Mouse (Mus musculus) liver, adult 2 months (tissue): ENCODE data around the gene Clec16a. TPM values are rescaled to one million over a fixed set of nuclear protein-coding genes. Genes with fewer than 3 reads are reported as not detected.

Source experiments
- DNase-seq: peaks from one replicate; pipeline ENCODE4 v3.0.0-alpha.2; 2011; ENCODE audit warnings: low read depth, low spot score; ENCODE audit errors: extremely low read depth
- H3K27ac ChIP-seq: fragments of 200-500 bp; replicated peaks from 2 replicates; pipeline ENCODE4 v1.5.1; 2012; ENCODE audit warnings: low read depth, mild to moderate bottlenecking, control low read depth, inconsistent platforms, low read length; ENCODE audit not compliant: insufficient read depth
- H3K27me3 ChIP-seq: fragments of 200-500 bp; 2 replicates; pipeline ENCODE4 v1.6.1; 2012; ENCODE audit warnings: mild to moderate bottlenecking, moderate library complexity, low read length, inconsistent platforms; ENCODE audit not compliant: control insufficient read depth, insufficient read depth
- H3K36me3 ChIP-seq: fragments of 200-500 bp; 2 replicates; pipeline ENCODE4 v1.6.1; 2012; ENCODE audit warnings: low read length, inconsistent platforms; ENCODE audit not compliant: control insufficient read depth, insufficient read depth
- H3K4me1 ChIP-seq: fragments of 200-500 bp; 2 replicates; pipeline ENCODE4 v1.6.1; 2011; ENCODE audit warnings: low read length; ENCODE audit not compliant: control insufficient read depth, insufficient read depth
- H3K4me3 ChIP-seq: fragments of 200-500 bp; 2 replicates; pipeline ENCODE4 v1.5.1; 2011; ENCODE audit warnings: low read depth, mild to moderate bottlenecking, control low read depth, low read length, moderate library complexity; ENCODE audit not compliant: insufficient read depth
- H3K79me2 ChIP-seq: fragments of 200-500 bp; 2 replicates; pipeline ENCODE4 v1.6.1; 2012; ENCODE audit warnings: inconsistent platforms, mild to moderate bottlenecking, low read length, moderate library complexity; ENCODE audit not compliant: control insufficient read depth, insufficient read depth
- H3K9ac ChIP-seq: fragments of 200-500 bp; 2 replicates; pipeline ENCODE4 v1.6.1; 2012; ENCODE audit warnings: low read depth, mild to moderate bottlenecking, control low read depth, inconsistent platforms, low read length
- CTCF ChIP-seq: fragments of 200-500 bp; IDR thresholded peaks from 2 replicates; pipeline ENCODE4 v1.5.1; 2011; ENCODE audit warnings: low read depth, low read length, control low read depth
- POLR2A ChIP-seq: fragments of 200-500 bp; IDR thresholded peaks from 2 replicates; pipeline ENCODE4 v1.6.1; 2011; ENCODE audit warnings: low read length, control low read depth; ENCODE audit not compliant: insufficient read depth; ENCODE audit errors: extremely low read depth
- WGBS: fragments of 180-500 bp; shearing (Covaris S2); methylation state at CpG from one replicate; pipeline ENCODE4 v1.1.7; 2018; 5-methylcytosine and 5-hydroxymethylcytosine counted together
- polyA plus RNA-seq: library from polyadenylated mRNA; depleted of rRNA; stranded (reverse); fragments of >200 nt; gene quantifications from 2 replicates; pipeline ENCODE4 v1.2.3, GENCODE M21; 2012
- total RNA-seq: library from RNA; depleted of rRNA; stranded (reverse); fragments of >200 nt; gene quantifications from 2 replicates; pipeline ENCODE4 v1.2.3, GENCODE M21; 2014

Gene Clec16a
- total and polyA plus RNA-seq, 2 experiments: 9.8 to 11.6 TPM

DNA sequence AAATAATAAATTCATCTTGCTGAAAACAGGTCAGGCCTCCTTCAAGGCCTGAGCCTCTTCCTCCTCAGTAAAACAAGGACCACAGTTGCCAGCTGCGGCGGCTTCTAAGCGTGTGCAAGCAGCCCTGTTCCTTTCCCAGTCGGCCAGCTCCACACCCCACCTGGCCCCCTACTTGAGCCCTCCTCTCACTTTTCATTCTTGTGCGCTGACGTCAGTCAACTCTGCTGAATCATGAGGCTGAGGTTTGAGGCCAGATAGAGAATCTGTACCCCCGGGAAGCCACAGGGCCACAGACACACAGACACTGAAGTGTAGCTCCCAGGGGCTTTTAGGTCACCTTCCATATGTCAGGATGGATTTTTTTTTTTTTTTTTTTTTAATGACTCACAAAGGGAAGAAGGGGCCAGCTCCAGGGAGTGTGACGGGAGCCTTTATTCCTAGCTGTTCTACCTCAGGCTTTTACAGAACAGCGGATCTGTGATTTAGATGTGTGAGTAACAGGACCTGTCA lies 236.8 kb downstream of the Clec16a start:
- Histone ChIP-seq H3K27ac (no peak overlapping the region), H3K36me3 (no peaks in the 10 kb centered on the region), H3K4me1 (no peaks in the 10 kb centered on the region), H3K79me2 (no peaks in the 10 kb centered on the region), H3K9ac (no peak overlapping the region), H3K4me3 (no peak overlapping the region), H3K27me3 (0 out of 2 replicates have a peak, but pooled peaks cover 5% of the 10 kb centered on the region)
- WGBS: 89% methylated on average over 9 of the region's 9 CpGs
- TF ChIP-seq POLR2A (no peak), CTCF (no peak)
- DNase-seq: no peak

DNA sequence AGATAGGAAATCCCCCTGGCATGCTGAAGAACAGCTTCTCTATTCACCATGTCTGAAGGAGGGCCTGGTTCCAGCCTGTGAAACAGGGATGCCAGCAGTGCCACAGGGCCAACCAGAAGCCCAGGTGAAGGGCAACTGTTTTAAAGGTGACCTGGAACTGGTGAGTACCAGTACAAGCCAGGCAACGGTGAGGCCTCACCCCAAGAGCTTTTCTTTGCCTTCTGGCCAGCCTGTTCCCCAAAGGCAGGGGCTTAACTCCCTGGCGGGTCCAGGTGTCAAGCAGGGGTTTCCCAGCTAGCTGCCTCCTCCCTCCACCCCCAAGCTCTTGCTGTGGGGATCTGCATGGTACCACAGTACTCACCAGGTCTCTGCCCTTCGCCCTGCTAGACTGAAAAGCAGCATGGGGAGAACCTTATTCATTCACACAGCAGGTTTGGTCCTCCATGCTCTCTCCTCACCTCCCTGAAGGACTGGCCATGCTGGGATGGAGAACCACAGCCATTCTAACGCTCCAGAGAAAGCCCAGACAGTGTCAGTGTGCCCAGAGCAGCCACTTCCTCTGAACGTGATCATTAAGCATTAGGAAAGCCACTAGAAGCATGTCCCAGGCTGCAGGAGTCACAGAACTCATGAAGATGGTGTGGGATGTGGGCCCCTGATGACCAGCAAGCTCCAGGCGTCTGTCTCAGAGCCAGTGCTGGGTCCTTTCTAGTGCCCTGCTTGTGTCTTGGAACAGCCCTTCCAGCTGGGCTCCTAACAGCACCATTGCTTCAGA lies 237.4 kb downstream of the Clec16a start:
- Histone ChIP-seq H3K9ac (no peak overlapping the region), H3K4me3 (no peak overlapping the region; the same call in 1 of the 2 replicates), H3K4me1 (no peaks in the 10 kb centered on the region), H3K27me3 (0 out of 2 replicates have a peak, but pooled peaks cover 5% of the 10 kb centered on the region), H3K36me3 (no peaks in the 10 kb centered on the region), H3K79me2 (no peaks in the 10 kb centered on the region), H3K27ac (no peak overlapping the region)
- TF ChIP-seq POLR2A (no peak), CTCF (no peak)
- DNase-seq: no peak
- 80% methylated on average over 6 of the region's 6 CpGs for WGBS

DNA sequence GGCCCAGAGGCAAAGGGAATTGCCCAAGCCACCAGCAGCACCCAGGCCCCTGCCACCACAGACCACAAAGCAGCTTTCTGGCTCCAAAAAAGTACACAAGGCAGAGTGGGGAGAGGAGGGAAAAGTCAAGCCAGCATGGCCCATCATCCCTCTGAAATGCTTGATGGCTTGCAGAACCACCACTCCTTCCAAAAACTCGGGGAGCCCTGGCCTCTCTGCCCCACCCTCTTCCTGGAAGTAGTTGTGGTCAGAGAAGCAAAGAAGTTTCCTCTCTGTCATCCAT lies 238.0 kb downstream of the Clec16a start:
- 0 out of 2 replicates have a peak, but pooled peaks cover 5% of the 10 kb centered on the region for H3K27me3 ChIP-seq
- H3K9ac ChIP-seq: no peak overlapping the region
- DNase-seq: no peak
- no peaks in the 10 kb centered on the region for H3K4me1 ChIP-seq
- 50% methylated on average over 1 of the region's 1 CpGs for WGBS
- H3K4me3 ChIP-seq: no peak overlapping the region
- no peaks in the 10 kb centered on the region for H3K36me3 ChIP-seq
- H3K27ac ChIP-seq: no peak overlapping the region
- H3K79me2 ChIP-seq: no peaks in the 10 kb centered on the region
- TF ChIP-seq POLR2A (no peak), CTCF (no peak)

DNA sequence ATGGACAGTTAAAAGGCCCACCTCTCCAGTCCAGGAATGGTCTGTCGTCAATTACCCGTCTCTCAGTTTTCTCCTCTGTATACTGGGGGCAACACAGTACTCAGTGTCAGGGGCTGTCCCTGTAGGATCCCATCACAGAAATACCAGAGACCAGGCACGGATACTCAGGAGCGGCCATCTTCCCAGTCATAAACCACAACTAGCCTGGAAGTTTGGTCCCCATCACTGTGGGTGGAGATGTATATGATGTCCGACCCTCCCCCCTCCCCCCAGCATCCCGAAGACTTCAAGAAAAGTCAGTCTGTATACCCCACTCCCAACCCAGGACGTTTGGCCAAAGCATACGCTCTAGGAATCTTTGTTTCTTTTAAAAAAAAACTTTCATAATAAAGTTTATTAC lies 238.3 kb downstream of the Clec16a start:
- no peak for DNase-seq
- Histone ChIP-seq H3K4me1 (no peaks in the 10 kb centered on the region), H3K9ac (no peak overlapping the region), H3K4me3 (no peak overlapping the region), H3K27me3 (0 out of 2 replicates have a peak, but pooled peaks cover 5% of the 10 kb centered on the region), H3K27ac (no peak overlapping the region), H3K36me3 (no peaks in the 10 kb centered on the region), H3K79me2 (no peaks in the 10 kb centered on the region)
- 84% methylated on average over 8 of the region's 8 CpGs for whole genome bisulfite sequencing
- TF ChIP-seq POLR2A (no peak), CTCF (no peak)

DNA sequence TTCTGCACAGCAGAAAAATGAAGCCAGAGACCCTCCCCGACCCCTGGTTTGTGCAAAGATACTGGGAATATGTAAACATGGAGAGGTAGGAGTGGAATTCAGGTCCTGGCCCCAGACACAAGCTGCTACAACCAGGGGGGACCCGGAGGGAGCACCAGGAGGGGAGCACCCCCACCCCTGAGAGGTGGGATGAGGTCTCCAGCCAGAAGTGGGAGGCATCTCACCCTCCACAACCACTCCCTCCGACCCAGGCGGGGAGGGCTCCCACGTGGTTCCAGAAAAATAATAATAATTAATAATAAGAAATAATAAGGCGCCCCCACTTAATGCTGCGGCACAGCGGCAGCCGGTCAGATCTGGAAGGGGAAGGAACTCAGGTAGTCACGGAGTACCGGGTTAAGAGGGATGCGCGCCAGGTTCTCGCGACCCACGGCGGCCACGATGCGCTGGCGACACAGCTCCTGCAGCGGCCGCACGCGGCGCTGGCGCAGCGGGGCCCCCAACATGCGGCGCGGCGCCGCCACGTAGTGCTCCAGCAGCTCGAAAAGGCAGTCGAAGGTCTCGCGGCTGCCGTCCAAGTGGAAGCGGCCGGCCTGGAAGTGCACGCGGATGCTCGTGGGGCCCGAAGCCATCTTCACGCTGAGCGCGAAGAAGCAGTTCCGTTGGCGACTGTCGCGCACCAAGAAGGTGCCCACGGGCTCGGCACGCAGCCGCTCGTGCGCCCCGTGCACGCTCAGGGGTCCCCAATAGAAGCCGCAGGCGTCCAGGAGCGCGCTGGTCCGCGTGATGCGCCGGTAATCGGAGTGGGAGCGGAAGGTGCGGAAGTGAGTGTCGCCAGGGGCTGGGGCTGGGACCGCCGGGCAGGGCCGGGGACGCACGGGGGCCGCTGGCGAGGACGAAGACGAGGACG lies 239.0 kb downstream of the Clec16a start:
- WGBS: 11% methylated on average over 81 of the region's 81 CpGs
- Histone ChIP-seq H3K79me2 (no peaks in the 10 kb centered on the region), H3K27me3 (0 out of 2 replicates have a peak, but pooled peaks cover 5% of the 10 kb centered on the region), H3K27ac (no peak overlapping the region), H3K4me1 (no peaks in the 10 kb centered on the region), H3K4me3 (peak overlapping the region; percentile 91), H3K9ac (peak overlapping the region; percentile 81), H3K36me3 (no peaks in the 10 kb centered on the region)
- TF ChIP-seq CTCF (0 out of 2 replicates have a peak, but pooled peaks have one; percentile 12), POLR2A (no peak)
- DNase-seq: no peak
